Mouse (Mus musculus) cerebral cortex, adult 2 months (tissue): ENCODE measurements around the gene Tspan7.

Experiments used
- WGBS: fragments of 180-500 bp; shearing (Covaris S2); methylation state at CpG from one replicate; pipeline ENCODE4 v1.1.7; 2018; 5-methylcytosine and 5-hydroxymethylcytosine counted together

Tspan7 gene

DNA sequence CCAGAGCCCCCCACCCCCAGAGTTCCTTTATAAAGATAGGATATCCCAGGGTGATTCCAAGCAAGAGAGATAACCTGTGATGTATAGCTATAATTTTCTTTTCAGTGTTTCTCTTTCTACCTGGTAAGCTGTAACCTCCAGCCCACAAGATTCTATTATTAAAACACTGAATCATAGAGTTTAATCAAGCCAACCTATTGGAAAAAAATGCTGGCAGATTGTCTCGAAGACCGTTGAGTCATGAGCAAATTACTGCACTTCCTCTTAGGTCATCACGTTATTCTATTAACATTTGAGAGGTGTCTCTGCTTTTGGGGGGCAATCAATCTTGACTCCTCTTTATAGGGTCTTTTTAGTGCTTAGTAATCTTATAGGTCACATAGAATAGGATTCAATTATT lies 61.9 kb downstream of the Tspan7 start:
- WGBS, result 49% methylated on average over 3 of the region's 3 CpGs

DNA sequence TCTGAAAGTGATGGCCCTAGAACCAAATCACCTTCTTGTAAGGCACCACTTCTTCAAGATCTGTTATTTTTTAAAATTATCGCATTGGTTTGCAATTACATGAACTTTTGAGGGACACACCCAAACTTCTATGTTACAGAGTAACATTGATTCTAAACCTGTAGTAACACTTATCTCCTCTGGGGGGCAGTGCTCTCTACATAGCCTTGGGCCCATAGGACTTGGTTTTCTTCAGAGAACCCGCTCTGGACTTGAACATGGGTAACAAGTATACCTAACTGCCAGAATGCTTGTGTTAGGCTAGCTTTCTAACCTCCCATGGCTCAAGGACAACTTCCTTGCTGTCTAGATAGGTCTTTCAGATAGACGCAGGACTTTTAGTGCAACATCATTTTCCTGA lies 64.8 kb downstream of the Tspan7 start:
- 81% methylated on average over 3 of the region's 3 CpGs for WGBS

DNA sequence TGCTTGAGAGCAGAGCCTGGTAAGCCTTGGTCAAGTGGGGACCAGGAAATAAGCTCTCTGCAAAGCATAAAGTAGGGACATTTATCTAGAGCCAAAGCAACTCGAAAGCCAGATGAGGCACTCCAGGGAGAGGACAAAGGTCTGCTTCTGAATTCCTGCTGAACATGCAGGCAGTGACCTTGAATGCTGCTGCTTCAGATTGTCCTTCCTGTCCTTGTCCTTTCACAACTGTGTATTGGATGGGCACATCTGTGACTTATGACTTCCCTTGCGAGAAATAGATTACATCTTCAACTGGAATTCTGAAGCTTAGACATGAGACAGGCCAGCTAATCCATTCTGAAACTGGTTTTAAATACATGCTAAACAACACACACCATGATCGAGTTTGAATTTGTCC lies 71.9 kb downstream of the Tspan7 start:
- WGBS, result 64% methylated on average over 3 of the region's 3 CpGs

DNA sequence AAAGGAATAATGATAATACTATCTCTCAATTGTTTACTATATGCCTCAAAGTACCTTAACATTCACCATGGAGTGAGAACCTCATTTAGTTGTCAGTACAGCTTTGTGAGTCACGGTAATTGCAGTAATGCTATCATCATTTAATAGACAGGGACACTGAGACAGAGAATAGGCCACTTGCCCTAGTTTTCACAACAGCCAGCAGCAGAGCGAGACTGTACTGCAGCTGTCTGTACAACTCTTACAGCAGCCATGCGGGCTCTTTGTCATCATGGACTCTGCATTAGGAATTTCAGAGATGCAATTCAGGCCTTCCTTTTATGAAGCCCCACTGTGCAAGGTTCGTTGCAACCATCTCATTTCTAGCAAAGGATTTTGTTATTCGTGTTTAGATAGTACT lies 72.6 kb downstream of the Tspan7 start:
- WGBS, result 52% methylated on average over 5 of the region's 5 CpGs

DNA sequence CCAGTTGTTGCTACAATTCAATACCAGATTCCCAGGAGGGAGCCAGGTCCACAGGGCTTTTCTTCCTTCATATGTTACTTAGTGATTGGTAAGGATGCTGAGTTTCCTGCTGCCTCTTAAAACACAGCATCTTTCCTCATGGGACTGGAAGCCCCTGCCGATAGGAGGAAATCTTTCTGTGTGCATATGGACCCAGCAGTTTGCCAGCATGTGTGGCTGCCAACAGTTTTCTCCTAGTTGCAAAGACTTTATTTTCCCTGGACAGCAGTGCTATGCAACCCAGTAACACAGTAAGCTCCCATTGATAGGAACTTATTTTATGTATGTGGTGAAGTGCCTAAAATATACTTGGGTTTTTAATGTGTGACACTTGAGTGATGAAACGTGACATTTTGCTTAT lies 73.7 kb downstream of the Tspan7 start:
- 37% methylated on average over 2 of the region's 2 CpGs for WGBS

DNA sequence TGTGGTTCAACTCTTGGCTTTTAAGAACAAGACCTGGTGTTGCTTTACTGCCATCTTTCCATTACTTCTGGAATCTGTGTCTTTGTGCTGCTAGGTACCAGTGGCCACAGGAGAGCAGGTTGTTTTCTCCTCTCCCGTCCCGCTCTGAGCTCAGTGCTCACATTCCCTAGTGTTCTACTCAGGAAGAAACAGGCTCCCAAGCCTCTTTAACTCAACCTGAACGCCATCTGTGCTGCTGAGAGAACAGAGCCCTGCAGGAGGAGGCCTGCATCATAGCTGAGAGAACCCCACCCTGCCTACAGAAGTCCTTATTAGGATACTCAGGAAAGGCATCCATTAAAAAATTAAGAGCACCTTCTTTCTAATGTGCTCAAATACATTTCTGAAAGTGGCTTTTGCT lies 80.9 kb downstream of the Tspan7 start:
- WGBS, result 55% methylated on average over 3 of the region's 3 CpGs

DNA sequence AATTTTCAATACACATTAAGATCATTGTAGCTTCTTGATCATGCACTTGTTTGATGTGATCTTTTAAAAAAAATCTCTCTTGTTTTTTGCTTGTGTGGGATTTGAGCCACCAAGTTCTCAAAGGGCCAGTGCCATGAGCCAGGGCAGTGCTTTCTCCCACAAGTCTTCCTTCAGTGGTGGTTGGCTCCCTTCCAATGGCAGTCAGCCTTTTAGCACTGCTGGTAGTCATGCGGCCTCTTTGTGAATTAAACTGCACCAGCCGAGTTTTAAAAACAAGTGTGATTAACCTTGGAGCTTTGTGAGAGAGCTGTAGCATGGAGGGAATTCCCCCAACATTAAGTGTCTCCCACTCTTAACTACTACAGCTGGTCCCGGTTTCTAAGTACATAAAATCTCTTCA lies 89.6 kb downstream of the Tspan7 start:
- 16% methylated on average over 3 of the region's 3 CpGs for WGBS

DNA sequence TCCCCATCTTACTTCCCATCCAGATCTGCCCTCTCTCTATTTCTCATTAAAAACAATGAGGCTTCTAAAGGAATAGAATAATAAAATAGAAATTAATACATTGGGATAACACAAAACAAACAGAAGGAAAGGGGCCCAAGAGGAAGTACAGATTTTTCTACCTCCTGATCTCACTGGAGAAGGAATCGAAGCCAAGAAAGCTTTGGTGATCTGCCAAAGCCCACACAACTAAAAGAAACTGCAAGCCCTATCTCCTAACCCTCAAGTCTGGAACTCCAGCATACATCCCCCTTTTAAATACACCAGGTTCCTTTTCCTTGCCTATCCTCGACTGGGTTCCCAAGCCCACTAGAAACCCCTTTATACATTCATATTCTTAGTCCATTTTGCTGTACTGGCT lies 90.4 kb downstream of the Tspan7 start:
- WGBS, result 41% methylated on average over 2 of the region's 2 CpGs

DNA sequence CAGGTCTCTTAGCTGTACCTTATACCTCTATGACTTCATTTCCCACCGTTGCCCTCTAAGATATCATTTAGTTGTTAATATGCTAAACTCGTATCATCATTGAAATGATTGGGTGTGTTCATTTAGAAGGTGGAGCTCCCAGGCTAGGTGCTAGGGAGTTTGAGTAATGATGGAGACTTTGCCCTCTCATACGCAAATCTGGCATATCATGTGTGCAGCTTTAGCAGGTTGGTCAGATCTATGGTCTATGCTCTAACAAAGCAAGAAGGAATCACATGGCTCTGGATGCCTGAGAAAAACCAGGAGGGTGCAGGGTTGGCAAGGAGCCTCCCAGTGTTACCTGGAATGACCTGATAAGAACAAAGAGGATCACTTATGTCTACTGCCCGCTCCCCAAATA lies 91.4 kb downstream of the Tspan7 start:
- 66% methylated on average over 4 of the region's 4 CpGs for WGBS

DNA sequence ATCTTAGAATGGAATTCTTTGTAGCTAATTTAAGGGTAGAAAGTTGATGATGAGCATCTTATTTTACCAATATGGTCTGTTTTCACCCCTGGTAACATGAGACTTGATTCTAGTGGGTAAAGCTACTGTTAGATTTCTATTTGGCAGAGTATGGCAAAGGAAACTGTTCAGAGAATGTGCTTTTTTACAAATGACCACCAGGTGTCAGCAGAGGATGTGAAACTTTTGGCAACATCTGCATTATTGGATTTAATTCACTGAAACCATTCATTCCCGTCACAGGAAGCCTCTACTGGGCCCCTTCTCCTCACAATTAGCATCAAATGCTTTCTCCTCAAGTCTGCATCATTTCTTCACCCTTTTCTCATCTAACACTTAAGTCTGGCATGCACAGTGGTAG lies 92.4 kb downstream of the Tspan7 start:
- WGBS, result 7% methylated on average over 1 of the region's 1 CpGs

DNA sequence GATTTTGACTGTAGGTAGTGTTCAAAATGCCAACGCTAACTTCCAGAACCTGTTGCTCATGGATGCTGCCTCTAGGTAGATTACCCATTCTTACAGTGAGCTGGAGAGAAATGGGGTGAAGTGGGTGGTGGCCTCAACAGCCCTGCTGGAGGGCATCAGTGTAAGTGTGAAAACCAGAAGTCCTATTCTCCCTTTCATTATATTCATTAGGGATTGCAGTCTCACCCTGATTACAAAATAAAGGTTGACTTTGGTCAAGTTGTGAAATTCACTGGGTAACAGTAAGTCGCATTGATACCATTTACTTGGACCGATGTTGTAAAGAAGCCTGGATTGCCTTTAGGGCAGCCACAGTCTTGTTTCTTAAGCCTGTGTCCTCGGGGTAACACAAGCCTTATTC lies 97.8 kb downstream of the Tspan7 start:
- WGBS, result 91% methylated on average over 4 of the region's 4 CpGs

DNA sequence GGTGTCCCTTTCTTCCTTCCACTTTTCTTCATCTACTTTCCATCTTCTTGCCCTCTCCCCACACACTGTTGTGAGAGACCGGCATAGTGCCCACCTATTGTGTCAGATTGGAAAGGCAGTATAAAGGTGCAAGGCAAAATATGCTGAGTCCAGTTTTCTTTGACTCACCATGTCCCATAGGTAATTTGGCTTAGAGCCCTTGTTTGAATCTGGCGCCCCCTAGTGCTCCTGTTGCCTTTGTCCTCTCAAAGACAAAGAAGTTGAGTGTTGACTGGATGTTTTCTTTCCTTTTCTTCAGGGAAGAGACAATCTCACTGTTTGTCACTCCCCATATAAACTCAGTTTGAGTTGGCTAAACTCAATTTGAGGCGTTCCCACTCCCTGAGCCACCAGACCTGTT lies 107.3 kb downstream of the Tspan7 start:
- WGBS, result 62% methylated on average over 3 of the region's 3 CpGs

DNA sequence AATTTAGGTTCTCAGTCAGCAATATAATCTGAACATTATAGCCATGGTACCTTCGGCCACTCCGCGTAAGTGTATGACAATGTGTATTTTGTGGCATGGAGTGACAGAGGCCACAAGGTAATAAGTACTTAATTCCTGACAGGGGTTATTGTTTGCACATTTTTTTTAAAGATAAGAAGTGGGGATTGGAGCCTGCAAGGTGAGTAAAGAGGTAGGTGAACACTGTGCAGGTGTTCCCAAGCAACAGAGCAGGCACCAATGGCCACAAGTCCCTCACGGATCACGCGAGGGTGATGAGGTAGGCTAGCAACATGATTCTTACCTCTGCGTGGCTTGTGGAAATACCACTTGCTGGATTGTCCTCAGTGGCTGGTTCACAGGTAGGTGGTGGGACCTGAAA lies 108.6 kb downstream of the Tspan7 start:
- 97% methylated on average over 7 of the region's 7 CpGs for WGBS

DNA sequence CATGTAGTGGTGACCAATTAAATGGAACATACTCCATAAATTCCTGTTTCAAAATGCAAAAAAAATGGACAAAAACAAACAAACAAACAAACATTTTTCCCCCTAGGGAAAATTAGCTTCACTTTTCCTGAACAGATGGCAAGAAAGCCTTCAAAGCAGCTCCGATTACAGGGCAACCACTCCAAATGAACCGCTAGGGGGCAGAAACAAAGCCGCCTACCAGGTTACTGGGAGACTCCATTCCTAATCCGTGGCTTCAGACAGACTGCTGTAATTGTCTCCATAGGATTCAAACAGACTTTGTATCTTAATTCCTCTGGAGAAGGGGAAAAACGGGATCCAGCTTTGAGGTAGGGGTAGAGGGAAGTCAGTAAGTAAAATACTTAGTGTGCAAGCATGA lies 132.2 kb downstream of the Tspan7 start:
- WGBS, result 18% methylated on average over 5 of the region's 5 CpGs
